Mouse (Mus musculus): ENCODE measurements at regions not wholly inside any gene's neighbourhood (a gene's known extent, or its start where the extent isn't known, plus 50 kb on each side); places are given as distances from the start of the nearest gene placed in this dataset.

GRCm38 (mm10) chr9:85538557-85538956 lies 210.6 kb downstream of the Ibtk start:
- no peak for DNase-seq (ENCODE audit: low spot score in 2 of 2)
- intact Hi-C loops (cut with DNase I): no loop called here

- intact Hi-C loops (cut with DNase I): no loop called here
- DNase-seq (ENCODE audit: low spot score in 2 of 2): no peak
These were observed 201.3 kb upstream of the Tent5a start for GRCm38 (mm10) chr9:85528421-85528820.

DNA sequence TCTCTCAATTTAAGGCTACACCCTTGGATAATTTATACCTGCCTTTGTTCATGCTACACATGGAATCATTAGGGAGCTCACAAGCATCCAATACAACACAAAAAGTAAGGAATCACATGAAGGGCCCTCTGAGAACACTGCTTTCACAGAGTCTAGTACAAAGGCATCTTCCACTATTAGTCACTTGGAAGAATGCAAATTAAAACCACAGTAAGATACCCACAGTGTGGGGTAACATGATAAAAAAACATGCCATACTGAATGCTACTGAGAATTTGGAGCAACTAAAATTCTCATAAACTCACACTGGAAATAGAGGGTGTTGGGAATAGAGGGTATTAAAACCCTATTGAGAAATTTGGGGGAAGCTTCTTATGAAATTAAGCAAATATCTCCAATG lies 197.6 kb upstream of the Tent5a start:
- DNase-seq (ENCODE audit: low spot score in 2 of 2): no peak
- intact Hi-C loops (cut with DNase I): no loop called here

DNA sequence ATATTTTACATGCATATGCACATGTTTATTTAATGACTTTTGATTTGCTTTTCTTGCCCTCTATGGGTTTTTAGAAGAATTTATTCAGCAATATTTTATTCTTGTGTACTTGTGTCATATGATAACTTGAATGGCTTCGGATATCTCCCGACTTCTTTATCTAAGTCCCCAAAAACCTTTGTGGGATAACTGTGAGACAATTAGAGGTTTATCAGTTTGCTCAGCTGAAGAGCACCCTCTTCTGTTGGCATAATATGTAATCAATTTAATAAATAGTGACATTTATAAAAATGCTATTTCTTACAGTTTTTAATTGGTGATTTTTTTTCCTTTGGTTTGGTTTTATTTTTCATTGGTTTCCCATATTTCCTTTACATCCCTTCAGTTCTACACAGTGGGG lies 194.2 kb upstream of the Tent5a start:
- intact Hi-C loops (cut with DNase I): no loop called here
- no peak for DNase-seq (ENCODE audit: low spot score in 2 of 2)

GRCm38 (mm10) chr9:85520941-85521340 lies 193.8 kb upstream of the Tent5a start:
- DNase-seq (ENCODE audit: low spot score in 2 of 2): no peak

DNA sequence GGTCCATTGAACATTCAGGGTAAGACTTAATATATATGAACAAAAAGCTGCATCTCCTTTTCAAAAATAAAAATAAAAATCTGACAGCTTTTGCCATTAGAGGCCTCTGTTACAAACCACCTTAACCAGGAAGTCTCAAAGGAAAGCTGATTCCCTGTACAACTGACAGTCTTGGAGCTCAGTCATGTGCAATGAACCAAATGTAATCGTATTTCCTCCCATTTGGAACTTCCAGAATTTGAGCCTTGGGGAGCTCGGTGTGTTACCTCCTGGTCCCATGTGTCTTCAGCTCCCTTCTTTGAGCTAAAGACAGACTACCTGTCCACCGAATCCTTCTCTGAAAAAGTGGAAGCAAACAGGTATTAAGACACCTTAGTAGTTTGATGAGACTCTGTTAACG lies 171.9 kb upstream of the Tent5a start:
- no peak for DNase-seq (ENCODE audit: low spot score in 2 of 2)

More at GRCm38 (mm10) chr9:85520941-85521340, 193.8 kb upstream of the Tent5a start:
- intact Hi-C loops (cut with DNase I): no loop called here

DNA sequence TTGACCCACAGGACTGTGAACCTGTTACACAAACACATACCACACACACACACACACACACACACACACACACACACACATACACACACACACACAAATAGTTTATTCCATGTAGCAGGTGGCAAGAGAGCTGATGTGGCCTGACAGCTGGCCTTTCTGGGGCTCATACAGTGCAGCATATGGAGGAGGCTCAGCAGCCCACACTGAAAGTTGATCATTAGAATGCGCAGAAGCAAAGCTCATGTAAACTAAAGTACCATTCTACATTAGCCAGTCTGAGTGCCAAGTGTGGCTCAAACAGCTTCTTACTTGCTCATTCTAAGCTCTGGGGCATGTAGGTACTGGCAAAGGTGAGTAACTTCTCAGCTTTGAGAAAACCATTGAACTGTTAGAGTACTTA lies 170.2 kb upstream of the Tent5a start:
- intact Hi-C loops (cut with DNase I): no loop called here
- no peak for DNase-seq (ENCODE audit: low spot score in 2 of 2)

More for the DNA sequence above, 171.9 kb upstream of the Tent5a start:
- intact Hi-C loops (cut with DNase I): no loop called here

- DNase-seq (ENCODE audit: low spot score in 2 of 2): no peak
- intact Hi-C loops (cut with DNase I): no loop called here
These were observed 169.5 kb upstream of the Tent5a start for GRCm38 (mm10) chr9:85496506-85497239.

DNA sequence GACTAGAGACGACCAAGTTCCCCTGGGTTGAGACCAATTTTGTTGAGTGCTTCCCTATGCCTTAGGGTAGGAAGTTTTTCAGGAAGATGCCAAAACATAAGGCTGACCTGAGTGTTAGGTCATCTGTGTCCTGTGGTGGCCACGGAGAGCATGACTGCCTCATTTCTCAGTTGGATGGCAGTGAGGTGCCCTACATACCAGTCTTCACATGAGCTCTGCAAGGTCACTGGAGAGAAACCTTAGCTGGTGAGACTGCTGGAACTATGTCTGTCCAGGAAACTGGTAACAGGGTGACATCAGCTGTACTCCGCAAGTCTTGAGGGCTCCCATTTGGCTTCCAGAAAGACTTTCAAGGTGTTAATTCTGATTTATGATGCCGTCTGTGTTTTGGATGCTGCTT lies 167.9 kb upstream of the Tent5a start:
- DNase-seq (ENCODE audit: low spot score in 2 of 2): no peak
- intact Hi-C loops (cut with DNase I): no loop called here

GRCm38 (mm10) chr9:85493760-85494159 lies 166.6 kb upstream of the Tent5a start:
- DNase-seq (ENCODE audit: low spot score in 2 of 2): no peak
- intact Hi-C loops (cut with DNase I): no loop called here

- intact Hi-C loops (cut with DNase I): no loop called here
- DNase-seq (ENCODE audit: low spot score in 2 of 2): no peak
These were observed 163.2 kb upstream of the Tent5a start for GRCm38 (mm10) chr9:85490367-85490766.

- DNase-seq (ENCODE audit: low spot score in 2 of 2): no peak
- intact Hi-C loops (cut with DNase I): no loop called here
These were observed 160.8 kb upstream of the Tent5a start for GRCm38 (mm10) chr9:85487915-85488314.

- intact Hi-C loops (cut with DNase I): no loop called here
- no peak for DNase-seq (ENCODE audit: low spot score in 2 of 2)
These were observed 160.0 kb upstream of the Tent5a start for GRCm38 (mm10) chr9:85487052-85487668.

GRCm38 (mm10) chr9:85485749-85486148 lies 158.6 kb upstream of the Tent5a start:
- intact Hi-C loops (cut with DNase I): no loop called here
- no peak for DNase-seq (ENCODE audit: low spot score in 2 of 2)

DNA sequence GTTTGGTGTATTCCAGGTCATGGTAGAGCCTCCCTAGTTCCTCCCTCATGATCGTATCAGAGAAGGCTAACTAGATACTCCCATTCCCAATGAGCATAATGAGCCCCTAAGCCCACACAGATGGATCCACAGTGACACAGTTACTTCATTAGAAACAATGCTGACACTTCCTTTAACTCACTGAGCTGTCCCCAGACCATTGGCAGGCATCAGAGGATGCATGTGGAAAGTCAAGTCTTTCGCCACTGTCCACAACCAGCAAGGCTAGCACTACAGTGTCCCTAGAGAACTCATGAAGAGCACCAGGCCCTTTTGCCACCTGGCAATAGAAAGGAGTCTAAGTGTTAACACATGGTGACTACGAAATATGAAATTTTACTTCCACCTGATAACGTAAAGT lies 156.1 kb upstream of the Tent5a start:
- no peak for DNase-seq (ENCODE audit: low spot score in 2 of 2)
- intact Hi-C loops (cut with DNase I): no loop called here

DNA sequence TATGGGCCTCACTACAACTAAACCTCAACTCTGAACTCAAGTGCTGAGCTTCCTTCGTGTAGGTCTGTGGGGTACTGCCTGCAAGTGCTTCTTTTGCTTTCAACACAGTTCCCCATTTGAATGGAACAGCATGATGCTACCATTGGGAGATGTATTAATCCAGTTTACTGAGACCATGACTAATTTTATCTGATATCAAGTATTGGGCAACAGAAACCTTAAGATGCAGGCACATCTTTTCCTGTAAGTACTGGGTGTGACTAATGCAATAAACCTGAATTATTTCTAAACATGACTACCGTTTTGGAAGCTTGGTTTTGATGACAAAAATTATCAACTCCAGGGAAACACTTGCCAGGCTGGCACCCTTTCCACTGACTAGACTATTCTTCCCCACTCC lies 153.4 kb upstream of the Tent5a start:
- intact Hi-C loops (cut with DNase I): no loop called here

GRCm38 (mm10) chr9:85475214-85475613 lies 148.1 kb upstream of the Tent5a start:
- intact Hi-C loops (cut with DNase I): no loop called here
- DNase-seq (ENCODE audit: low spot score in 2 of 2): no peak

More for the DNA sequence above, 153.4 kb upstream of the Tent5a start:
- no peak for DNase-seq (ENCODE audit: low spot score in 2 of 2)

GRCm38 (mm10) chr9:85470264-85470821 lies 143.2 kb upstream of the Tent5a start:
- no peak for DNase-seq (ENCODE audit: low spot score in 2 of 2)
- intact Hi-C loops (cut with DNase I): no loop called here

GRCm38 (mm10) chr9:85469288-85469687 lies 142.1 kb upstream of the Tent5a start:
- intact Hi-C loops (cut with DNase I): no loop called here
- DNase-seq (ENCODE audit: low spot score in 2 of 2): no peak

DNA sequence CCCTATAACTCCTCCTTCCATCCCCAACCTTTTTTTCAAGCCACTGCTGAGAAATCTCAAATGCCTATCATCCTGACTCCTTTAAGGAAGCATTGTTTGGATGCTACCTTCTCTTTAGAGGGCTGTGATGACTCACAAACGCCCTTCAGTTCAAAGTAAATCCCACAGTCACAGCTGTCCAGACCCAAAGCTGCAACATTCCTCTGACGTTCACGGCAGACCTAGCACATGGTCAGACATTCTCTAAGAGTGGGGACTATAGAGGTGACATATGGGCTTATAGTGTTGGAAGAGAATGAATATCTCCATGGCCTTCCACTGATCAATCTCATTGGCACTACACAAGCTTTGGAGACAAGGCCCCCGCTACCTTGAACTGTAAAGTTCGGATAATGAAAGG lies 139.5 kb upstream of the Tent5a start:
- intact Hi-C loops (cut with DNase I): no loop called here

More for the DNA sequence above, 139.5 kb upstream of the Tent5a start:
- no peak for DNase-seq (ENCODE audit: low spot score in 2 of 2)

Measured in left cerebral cortex, postnatal 36 days (tissue).